In genomic region chr10:84967645-84968044, GRCm38 (mm10) we compare ENCODE assay signal across 10 mouse cellular contexts. TPM values are rescaled to one million over a fixed set of nuclear protein-coding genes. Genes with fewer than 3 reads are reported as not detected.
DNase-seq lines count a peak whose midpoint lies in the region; ATAC-seq and TF ChIP-seq lines count a peak whose summit lies in the region.
"Had no signal": no experiment of that assay in that cellular context is flagged by ENCODE, and none has a peak within 500 bp of the region (broad histone marks: within the 10 kb centered on the region; RNA-seq: fewer than 3 reads in every experiment).

No protein-coding gene starts in this region.

- H3K9me3 ChIP-seq in midbrain, embryonic 14.5 days (ENCODE audit: control insufficient read depth, low read length): no peaks in the 10 kb centered on the region
- H3K9me3 ChIP-seq in liver, embryonic 12.5 days (replicated peaks): no peaks in the 10 kb centered on the region
- H3K9me3 ChIP-seq: limb, embryonic 13.5 days had no signal

- no peak for ATAC-seq in midbrain, embryonic 14.5 days (ENCODE audit: low FRiP score, low TSS enrichment)
- ATAC-seq in liver, embryonic 12.5 days: no peak

- H3K4me1 ChIP-seq in heart, adult 2 months (ENCODE audit: control insufficient read depth, insufficient read depth, low read length): peaks cover 19% of the 10 kb centered on the region
- H3K4me1 ChIP-seq in kidney, adult 2 months (ENCODE audit: control insufficient read depth, insufficient read depth, low read length): peaks cover 4% of the 10 kb centered on the region; the same call in 1 of the 2 replicates
- H3K4me1 ChIP-seq in midbrain, embryonic 14.5 days (ENCODE audit: control insufficient read depth, insufficient read depth, low read length): peaks cover 35% of the 10 kb centered on the region
- peaks cover 26% of the 10 kb centered on the region for H3K4me1 ChIP-seq in liver, embryonic 12.5 days

- H3K4me2 ChIP-seq in midbrain, embryonic 14.5 days (ENCODE audit: low read length): no peak overlapping the region
- no peak overlapping the region for H3K4me2 ChIP-seq in liver, embryonic 12.5 days
- H3K4me2 ChIP-seq: limb, embryonic 13.5 days had no signal

- intact Hi-C loops in heart, adult 2 months (cut with DNase I): loop anchor here (2.0 kb wide), 1 partner anchor 51 kb away; the partner anchor contains the start of gene Ric8b

- H3K4me3 ChIP-seq in heart, adult 2 months: peak overlapping the region; percentile 0; the same call in 1 of the 2 replicates
- no peak overlapping the region for H3K4me3 ChIP-seq in kidney, adult 2 months (ENCODE audit: insufficient read depth, low read depth, low read length)
- no peak overlapping the region for H3K4me3 ChIP-seq in midbrain, embryonic 14.5 days (replicated peaks; ENCODE audit: low read depth, low read length)
- no peak overlapping the region for H3K4me3 ChIP-seq in liver, embryonic 12.5 days
- H3K4me3 ChIP-seq: erythroblast, embryonic 14.5 days; limb, embryonic 13.5 days had no signal

- peak; percentile 46 for DNase-seq in adrenal gland, postnatal 14 days
- no peak for DNase-seq in adrenal gland, adult 2 months
- peak; percentile 35 to 54 for DNase-seq in heart, adult 2 months
- DNase-seq in kidney, adult 2 months: peak; percentile 64
- DNase-seq in midbrain, embryonic 14.5 days: no peak
- no peak for DNase-seq in natural killer cell, adult 2 months (ENCODE audit: low spot score in 2 of 2)
- DNase-seq in frontal cortex, adult 2 months (ENCODE audit: extremely low spot score in 1 of 2, low spot score in 1 of 2): no peak

- peaks cover 40% of the 10 kb centered on the region for H3K36me3 ChIP-seq in heart, adult 2 months (ENCODE audit: control insufficient read depth, insufficient read depth, low read length)
- H3K36me3 ChIP-seq in kidney, adult 2 months (ENCODE audit: control insufficient read depth, insufficient read depth, low read length): no peaks in the 10 kb centered on the region; the same call in 1 of the 2 replicates
- H3K36me3 ChIP-seq in midbrain, embryonic 14.5 days (ENCODE audit: control insufficient read depth, insufficient read depth, low read length): peaks cover 28% of the 10 kb centered on the region
- H3K36me3 ChIP-seq in liver, embryonic 12.5 days: peaks cover 47% of the 10 kb centered on the region

- no peaks in the 10 kb centered on the region for H3K27me3 ChIP-seq in heart, adult 2 months (ENCODE audit: control insufficient read depth, insufficient read depth, low read length)
- H3K27me3 ChIP-seq in kidney, adult 2 months (replicated peaks; ENCODE audit: control insufficient read depth, insufficient read depth, low read length): no peaks in the 10 kb centered on the region
- no peaks in the 10 kb centered on the region for H3K27me3 ChIP-seq in midbrain, embryonic 14.5 days (ENCODE audit: control insufficient read depth, insufficient read depth, low read length)
- H3K27me3 ChIP-seq in liver, embryonic 12.5 days (replicated peaks): no peaks in the 10 kb centered on the region
- H3K27me3 ChIP-seq: limb, embryonic 13.5 days had no signal

- no peak for TF ChIP-seq EP300 in heart, adult 2 months (IDR thresholded peaks at IDR 0.05; ENCODE audit: insufficient read depth, low read depth, low read length)

- 33% methylated on average over 6 of the region's 6 CpGs for WGBS in heart, adult 2 months
- WGBS in kidney, adult 2 months: 42% methylated on average over 6 of the region's 6 CpGs
- WGBS in midbrain, embryonic 14.5 days: 45% methylated on average over 6 of the region's 6 CpGs
- 67% methylated on average over 6 of the region's 6 CpGs for WGBS in liver, embryonic 12.5 days (ENCODE audit: insufficient replicate concordance)

- H3K9ac ChIP-seq in heart, adult 2 months (ENCODE audit: low read depth, low read length): no peak overlapping the region
- no peak overlapping the region; the same call in 1 of the 2 replicates for H3K9ac ChIP-seq in midbrain, embryonic 14.5 days (replicated peaks; ENCODE audit: low read length)
- no peak overlapping the region for H3K9ac ChIP-seq in liver, embryonic 12.5 days
- H3K9ac ChIP-seq: limb, embryonic 13.5 days had no signal

- TF ChIP-seq CTCF in heart, adult 2 months (IDR thresholded peaks at IDR 0.05): no peak
- no peak for TF ChIP-seq CTCF in kidney, adult 2 months (conservative IDR thresholded peaks at IDR 0.05; ENCODE audit: insufficient read depth, insufficient read length, low read depth, low read length)

- no peak for TF ChIP-seq POLR2A in heart, adult 2 months (IDR thresholded peaks at IDR 0.05; ENCODE audit: insufficient read depth, low read depth, low read length)
- no peak for TF ChIP-seq POLR2A in kidney, adult 2 months (IDR thresholded peaks at IDR 0.05; ENCODE audit: low read depth, low read length)

- peaks cover 3% of the 10 kb centered on the region for H3K79me2 ChIP-seq in heart, adult 2 months (replicated peaks; ENCODE audit: control insufficient read depth, insufficient read depth, low read length)

- H3K27ac ChIP-seq in heart, adult 2 months: peak overlapping the region; percentile 91
- H3K27ac ChIP-seq in kidney, adult 2 months (ENCODE audit: insufficient read depth, low read depth, low read length): no peak overlapping the region
- H3K27ac ChIP-seq in midbrain, embryonic 14.5 days (replicated peaks; ENCODE audit: low read depth, low read length): peak overlapping the region; percentile 60; the same call in 1 of the 2 replicates
- H3K27ac ChIP-seq in liver, embryonic 12.5 days: no peak overlapping the region

RNA-seq across cellular contexts. Expression of gene Ric8b, which starts 50.2 kb away (rescaled TPM):
- 28.4 and 33.1 TPM in 2 replicates for total RNA-seq in adrenal gland, postnatal 14 days (2021)
- 10 to 100 TPM; 35.8 to 36.2 TPM for total RNA-seq in adrenal gland, adult 2 months (2021)
- 6.7 TPM in 2 replicates for polyA plus RNA-seq in adrenal gland, adult 2 months (2012; rRNA removed)
- 10 to 100 TPM; 36.5 to 42.1 TPM for total RNA-seq in heart, adult 2 months (2021)
- 20.5 and 34.6 TPM in 2 replicates for polyA plus RNA-seq in heart, adult 2 months (2012; rRNA removed)
- polyA plus RNA-seq in kidney, adult 2 months (2012; rRNA removed): 12.2 and 13.6 TPM in 2 replicates
- 44.7 and 48.5 TPM in 2 replicates for polyA plus RNA-seq in midbrain, embryonic 14.5 days (2014; fragmentation: Nextera tagmentation; extraction: Ambion mirVana)
- 6.6 and 6.9 TPM in 2 replicates for polyA plus RNA-seq in liver, embryonic 12.5 days (2016; fragmentation: Nextera tagmentation; extraction: Ambion mirVana)
- polyA plus RNA-seq in frontal cortex, adult 2 months (2012; rRNA removed): 39.6 and 41.1 TPM in 2 replicates

Comparison
In these comparisons a context has a peak if more than half of its experiments do, and no peak if none do; other contexts are left out.
1. DNase-seq: peak in adrenal gland, postnatal 14 days (single experiment), heart, adult 2 months (2 of 2) and kidney, adult 2 months (single experiment); none in adrenal gland, adult 2 months (single experiment), midbrain, embryonic 14.5 days (single experiment), natural killer cell, adult 2 months (0 of 2) and frontal cortex, adult 2 months (0 of 2).
2. H3K27ac ChIP-seq: peak in heart, adult 2 months (single experiment) and midbrain, embryonic 14.5 days (single experiment); none in kidney, adult 2 months (single experiment) and liver, embryonic 12.5 days (single experiment).